Mouse (Mus musculus) heart, embryonic 16.5 days (tissue): ENCODE results near the gene Slc25a38. TPM values are rescaled to one million over a fixed set of nuclear protein-coding genes. Genes with fewer than 3 reads are reported as not detected.

Source experiments
- ATAC-seq: fragments of 200-750 bp; cut with Nextera tagmentation; replicated peaks from 2 replicates; pipeline ENCODE4 v1.8.0; 2017; ENCODE audit warnings: moderate number of reproducible peaks; ENCODE audit not compliant: insufficient read depth, low FRiP score; ENCODE audit errors: extremely low read depth
- H3K27ac ChIP-seq: fragments of 300-500 bp; sonication (generic); 2 replicates; pipeline ENCODE4 v1.5.1; 2014; ENCODE audit warnings: mild to moderate bottlenecking, low read length, control low read depth, moderate library complexity
- H3K27me3 ChIP-seq: fragments of 300-500 bp; sonication (generic); 2 replicates; pipeline ENCODE4 v1.6.1; 2014; ENCODE audit warnings: low read length, mixed read lengths; ENCODE audit not compliant: control insufficient read depth, insufficient read depth
- H3K36me3 ChIP-seq: fragments of 300-500 bp; sonication (generic); 2 replicates; pipeline ENCODE4 v1.6.1; 2014; ENCODE audit not compliant: control insufficient read depth, insufficient read depth
- H3K4me1 ChIP-seq: fragments of 300-500 bp; sonication (generic); 2 replicates; pipeline ENCODE4 v1.6.1; 2014; ENCODE audit warnings: low read length, mixed read lengths; ENCODE audit not compliant: control insufficient read depth, insufficient read depth
- H3K4me2 ChIP-seq: fragments of 300-500 bp; sonication (generic); 2 replicates; pipeline ENCODE4 v1.6.1; 2014; ENCODE audit warnings: low read depth, mild to moderate bottlenecking, control low read depth, low read length
- H3K4me3 ChIP-seq: fragments of 300-500 bp; sonication (generic); 2 replicates; pipeline ENCODE4 v1.5.1; 2014; ENCODE audit warnings: mild to moderate bottlenecking, control low read depth, low read length
- H3K9ac ChIP-seq: fragments of 300-500 bp; sonication (generic); 2 replicates; pipeline ENCODE4 v1.6.1; 2014; ENCODE audit warnings: low read length, control low read depth
- H3K9me3 ChIP-seq: fragments of 300-500 bp; sonication (generic); replicated peaks from 2 replicates; pipeline ENCODE4 v1.6.1; 2016; ENCODE audit warnings: low read length; ENCODE audit not compliant: control insufficient read depth
- WGBS: fragments of 180-500 bp; shearing (Covaris S2); extraction: QIAGEN DNeasy Blood & Tissue Kit; methylation state at CpG from one replicate; pipeline ENCODE4 v1.1.7; 2014; 5-methylcytosine and 5-hydroxymethylcytosine counted together
- polyA plus RNA-seq: library from polyadenylated mRNA; unstranded; fragments of >200 nt; fragmentation: Nextera tagmentation; extraction: Ambion mirVana; gene quantifications from 2 replicates; pipeline ENCODE4 v1.2.1, GENCODE M21; 2015

Slc25a38 gene
- polyA plus RNA-seq, 1 experiment from 2014 or later: 23.0 TPM

GRCm38 (mm10) chr9:120113456-120113855 is 3.3 kb downstream of the Slc25a38 start:
- no peak overlapping the region for H3K4me3 ChIP-seq
- H3K9me3 ChIP-seq: no peaks in the 10 kb centered on the region
- no peak overlapping the region for H3K27ac ChIP-seq
- H3K9ac ChIP-seq: no peak overlapping the region
- peaks cover 11% of the 10 kb centered on the region for H3K36me3 ChIP-seq
- no peaks in the 10 kb centered on the region for H3K27me3 ChIP-seq
- H3K4me1 ChIP-seq: peaks cover 12% of the 10 kb centered on the region
- H3K4me2 ChIP-seq: no peak overlapping the region
- WGBS: 90% methylated on average over 6 of the region's 7 CpGs
- ATAC-seq: no peak

GRCm38 (mm10) chr9:120114051-120114788 is 4.0 kb downstream of the Slc25a38 start:
- no peak for ATAC-seq
- Histone ChIP-seq H3K27me3 (no peaks in the 10 kb centered on the region), H3K36me3 (peaks cover 11% of the 10 kb centered on the region), H3K4me1 (peaks cover 12% of the 10 kb centered on the region), H3K9me3 (no peaks in the 10 kb centered on the region), H3K4me2 (no peak overlapping the region), H3K9ac (no peak overlapping the region), H3K27ac (no peak overlapping the region), H3K4me3 (no peak overlapping the region)
- 79% methylated on average over 17 of the region's 17 CpGs for WGBS

- WGBS: 89% methylated on average over 2 of the region's 2 CpGs
- no peak overlapping the region for H3K27ac ChIP-seq
- peaks cover 12% of the 10 kb centered on the region for H3K4me1 ChIP-seq
- no peak for ATAC-seq
- no peak overlapping the region for H3K4me3 ChIP-seq
- no peak overlapping the region for H3K9ac ChIP-seq
- H3K36me3 ChIP-seq: peaks cover 11% of the 10 kb centered on the region
- no peak overlapping the region for H3K4me2 ChIP-seq
- H3K27me3 ChIP-seq: no peaks in the 10 kb centered on the region
- H3K9me3 ChIP-seq: no peaks in the 10 kb centered on the region
Observed at GRCm38 (mm10) chr9:120114789-120115151, 4.6 kb downstream of the Slc25a38 start.

GRCm38 (mm10) chr9:120115580-120115979 is 5.4 kb downstream of the Slc25a38 start:
- Histone ChIP-seq H3K4me3 (no peak overlapping the region), H3K27me3 (no peaks in the 10 kb centered on the region), H3K4me1 (peaks cover 12% of the 10 kb centered on the region), H3K9me3 (no peaks in the 10 kb centered on the region), H3K4me2 (no peak overlapping the region), H3K36me3 (peaks cover 13% of the 10 kb centered on the region), H3K27ac (no peak overlapping the region), H3K9ac (peak overlapping the region; percentile 46; the same call in 1 of the 2 replicates)
- WGBS: 47% methylated on average over 5 of the region's 5 CpGs
- no peak for ATAC-seq

GRCm38 (mm10) chr9:120116184-120116624 is 6.0 kb downstream of the Slc25a38 start:
- H3K36me3 ChIP-seq: peaks cover 20% of the 10 kb centered on the region
- H3K9ac ChIP-seq: no peak overlapping the region
- 71% methylated on average over 8 of the region's 8 CpGs for WGBS
- no peak overlapping the region for H3K4me3 ChIP-seq
- H3K27me3 ChIP-seq: no peaks in the 10 kb centered on the region
- no peak overlapping the region for H3K4me2 ChIP-seq
- H3K4me1 ChIP-seq: peaks cover 9% of the 10 kb centered on the region
- no peak for ATAC-seq
- no peak overlapping the region for H3K27ac ChIP-seq
- no peaks in the 10 kb centered on the region for H3K9me3 ChIP-seq

- ATAC-seq: no peak
- peaks cover 25% of the 10 kb centered on the region for H3K36me3 ChIP-seq
- WGBS: 90% methylated on average over 4 of the region's 4 CpGs
Observed at GRCm38 (mm10) chr9:120118212-120118611, 8.0 kb downstream of the Slc25a38 start.

GRCm38 (mm10) chr9:120120503-120120902 is 10.3 kb downstream of the Slc25a38 start:
- Histone ChIP-seq H3K9ac (no peak overlapping the region), H3K4me3 (no peak overlapping the region), H3K4me2 (no peak overlapping the region), H3K27ac (no peak overlapping the region), H3K9me3 (no peaks in the 10 kb centered on the region), H3K4me1 (peaks cover 3% of the 10 kb centered on the region; the same call in 1 of the 2 replicates), H3K27me3 (no peaks in the 10 kb centered on the region), H3K36me3 (peaks cover 33% of the 10 kb centered on the region)
- no peak for ATAC-seq
- 89% methylated on average over 7 of the region's 7 CpGs for WGBS

More at GRCm38 (mm10) chr9:120118212-120118611, 8.0 kb downstream of the Slc25a38 start:
- H3K27me3 ChIP-seq: no peaks in the 10 kb centered on the region
- H3K4me2 ChIP-seq: no peak overlapping the region
- H3K4me1 ChIP-seq: peaks cover 8% of the 10 kb centered on the region; the same call in 1 of the 2 replicates
- H3K27ac ChIP-seq: no peak overlapping the region
- H3K9me3 ChIP-seq: no peaks in the 10 kb centered on the region
- H3K9ac ChIP-seq: no peak overlapping the region
- H3K4me3 ChIP-seq: no peak overlapping the region

- Histone ChIP-seq H3K36me3 (peaks cover 40% of the 10 kb centered on the region), H3K9me3 (no peaks in the 10 kb centered on the region), H3K4me1 (peaks cover 15% of the 10 kb centered on the region), H3K27me3 (no peaks in the 10 kb centered on the region), H3K9ac (peak overlapping the region; percentile 77), H3K4me3 (peak overlapping the region; percentile 52), H3K4me2 (peak overlapping the region; percentile 67), H3K27ac (peak overlapping the region; percentile 85)
- 52% methylated on average over 11 of the region's 11 CpGs for whole genome bisulfite sequencing
- ATAC-seq: no peak
Observed at GRCm38 (mm10) chr9:120126868-120127267, 16.7 kb downstream of the Slc25a38 start.

GRCm38 (mm10) chr9:120127538-120128251 is 17.5 kb downstream of the Slc25a38 start, which contains the start of gene Rpsa:
Gene Rpsa (plus strand): TSS chr9:120127689.
- ATAC-seq: peak; percentile 98
- under 1% methylated on average over 72 of the region's 72 CpGs for WGBS

More at GRCm38 (mm10) chr9:120127538-120128251, 17.5 kb downstream of the Slc25a38 start, which contains the start of gene Rpsa:
- Histone ChIP-seq H3K36me3 (peaks cover 46% of the 10 kb centered on the region), H3K4me1 (peaks cover 15% of the 10 kb centered on the region), H3K4me3 (peak within 1 kb of the TSS; percentile 99), H3K27ac (peak within 1 kb of the TSS; percentile 91), H3K27me3 (no peaks in the 10 kb centered on the region), H3K9me3 (no peaks in the 10 kb centered on the region), H3K4me2 (peak within 1 kb of the TSS; percentile 71), H3K9ac (peak within 1 kb of the TSS; percentile 99)
